Mouse (Mus musculus): ENCODE measurements around the gene Rbfox3. TPM values are rescaled to one million over a fixed set of nuclear protein-coding genes. Genes with fewer than 3 reads are reported as not detected.

Rbfox3 gene
- polyA plus RNA-seq, 1 experiment from 2014 or later, result 1.2 TPM

DNA sequence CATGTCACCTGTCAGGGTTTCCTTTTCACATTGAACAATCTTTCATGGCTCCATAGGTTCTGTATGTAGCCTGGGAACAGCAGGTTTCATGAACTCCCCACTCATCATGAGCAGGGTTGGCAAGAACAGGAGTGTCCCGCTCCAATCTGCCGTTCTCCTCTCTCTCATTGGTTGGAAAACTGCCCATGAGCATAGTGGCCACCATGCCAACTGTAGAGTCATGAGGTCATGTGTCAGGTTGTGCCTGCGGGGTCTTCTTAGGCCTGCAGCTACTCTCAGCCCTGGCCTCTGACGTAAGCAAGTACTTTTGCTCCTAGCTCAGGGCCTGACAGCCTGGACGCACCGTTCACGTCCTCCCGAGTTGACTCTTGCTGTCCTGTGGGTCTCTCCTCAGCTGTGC is 221.1 kb downstream of the Rbfox3 start:
- 77% methylated on average over 8 of the region's 8 CpGs for WGBS
- Histone ChIP-seq H3K9me3 (ENCODE audit: control insufficient read depth) (no peaks in the 10 kb centered on the region), H3K27ac (ENCODE audit: low read depth, low read length) (no peak overlapping the region), H3K9ac (ENCODE audit: low read depth, low read length) (no peak overlapping the region), H3K27me3 (replicated peaks; ENCODE audit: control insufficient read depth, insufficient read depth, low read length) (0 out of 2 replicates have a peak, but pooled peaks cover under 1% of the 10 kb centered on the region), H3K4me2 (replicated peaks; ENCODE audit: low read depth) (no peak overlapping the region), H3K36me3 (ENCODE audit: control insufficient read depth, insufficient read depth) (no peaks in the 10 kb centered on the region), H3K4me1 (replicated peaks; ENCODE audit: control insufficient read depth, insufficient read depth, low read length) (no peaks in the 10 kb centered on the region), H3K4me3 (ENCODE audit: low read depth, low read length) (no peak overlapping the region)
- no peak for ATAC-seq
- no peak for TF ChIP-seq CTCF (IDR thresholded peaks at IDR 0.05; ENCODE audit: low read depth)

DNA sequence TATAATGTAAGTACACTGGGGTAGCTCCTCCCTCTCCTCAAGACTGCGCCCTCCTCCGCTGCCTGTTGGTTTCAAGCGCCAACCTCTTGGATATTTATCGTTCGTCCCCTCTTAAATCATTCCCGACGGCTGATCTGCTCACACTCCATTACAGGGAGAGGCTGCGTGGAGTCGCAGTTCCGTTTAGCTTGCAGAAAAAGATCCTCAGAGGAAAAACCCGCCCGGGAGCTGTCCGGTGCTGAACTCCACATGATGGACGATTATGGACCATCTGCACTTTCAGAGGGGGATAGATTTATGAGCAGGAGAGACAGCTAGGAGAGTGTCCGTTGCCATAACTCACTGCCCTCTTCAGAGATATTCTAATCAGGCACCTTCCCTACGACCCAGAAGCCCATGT is 226.0 kb downstream of the Rbfox3 start:
- no peaks in the 10 kb centered on the region for H3K9me3 ChIP-seq (ENCODE audit: control insufficient read depth)

DNA sequence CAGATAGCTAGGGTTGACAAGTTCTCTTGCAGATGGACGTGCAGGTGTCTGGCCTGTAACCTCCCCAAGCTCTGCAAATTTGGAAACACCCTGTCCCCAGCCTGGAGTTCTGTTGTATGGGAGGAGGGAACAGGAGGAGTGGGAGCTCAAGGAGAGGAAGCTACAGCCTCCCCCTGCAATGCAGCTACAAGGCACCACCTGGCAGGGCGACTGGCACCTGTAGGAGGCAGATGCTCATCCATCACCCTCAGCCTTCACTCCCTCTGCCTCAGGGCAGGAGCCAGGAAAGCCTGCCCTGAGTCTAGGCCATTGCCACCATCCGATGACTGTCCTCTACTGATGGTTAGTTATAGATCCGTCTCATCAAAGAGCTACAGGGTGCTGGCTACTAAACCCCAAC is 226.7 kb downstream of the Rbfox3 start:
- no peaks in the 10 kb centered on the region for H3K36me3 ChIP-seq (ENCODE audit: control insufficient read depth, insufficient read depth)
- H3K4me3 ChIP-seq (ENCODE audit: low read depth, low read length), result no peak overlapping the region
- no peaks in the 10 kb centered on the region for H3K4me1 ChIP-seq (replicated peaks; ENCODE audit: control insufficient read depth, insufficient read depth, low read length)
- no peak overlapping the region for H3K27ac ChIP-seq (ENCODE audit: low read depth, low read length)
- H3K9me3 ChIP-seq (ENCODE audit: control insufficient read depth), result no peaks in the 10 kb centered on the region
- 63% methylated on average over 4 of the region's 4 CpGs for WGBS
- no peak overlapping the region for H3K9ac ChIP-seq (ENCODE audit: low read depth, low read length)
- no peak for ATAC-seq
- TF ChIP-seq CTCF (IDR thresholded peaks at IDR 0.05; ENCODE audit: low read depth), result no peak
- no peak overlapping the region for H3K4me2 ChIP-seq (replicated peaks; ENCODE audit: low read depth)
- H3K27me3 ChIP-seq (replicated peaks; ENCODE audit: control insufficient read depth, insufficient read depth, low read length), result 0 out of 2 replicates have a peak, but pooled peaks cover 3% of the 10 kb centered on the region

More for the DNA sequence above, 226.0 kb downstream of the Rbfox3 start:
- H3K4me2 ChIP-seq (replicated peaks; ENCODE audit: low read depth), result no peak overlapping the region
- H3K9ac ChIP-seq (ENCODE audit: low read depth, low read length), result no peak overlapping the region
- no peak overlapping the region for H3K27ac ChIP-seq (ENCODE audit: low read depth, low read length)
- no peak overlapping the region for H3K4me3 ChIP-seq (ENCODE audit: low read depth, low read length)
- no peaks in the 10 kb centered on the region for H3K36me3 ChIP-seq (ENCODE audit: control insufficient read depth, insufficient read depth)
- no peak for ATAC-seq
- H3K4me1 ChIP-seq (replicated peaks; ENCODE audit: control insufficient read depth, insufficient read depth, low read length), result no peaks in the 10 kb centered on the region
- WGBS, result 3% methylated on average over 16 of the region's 16 CpGs
- 0 out of 2 replicates have a peak, but pooled peaks cover 3% of the 10 kb centered on the region for H3K27me3 ChIP-seq (replicated peaks; ENCODE audit: control insufficient read depth, insufficient read depth, low read length)
- no peak for TF ChIP-seq CTCF (IDR thresholded peaks at IDR 0.05; ENCODE audit: low read depth)

DNA sequence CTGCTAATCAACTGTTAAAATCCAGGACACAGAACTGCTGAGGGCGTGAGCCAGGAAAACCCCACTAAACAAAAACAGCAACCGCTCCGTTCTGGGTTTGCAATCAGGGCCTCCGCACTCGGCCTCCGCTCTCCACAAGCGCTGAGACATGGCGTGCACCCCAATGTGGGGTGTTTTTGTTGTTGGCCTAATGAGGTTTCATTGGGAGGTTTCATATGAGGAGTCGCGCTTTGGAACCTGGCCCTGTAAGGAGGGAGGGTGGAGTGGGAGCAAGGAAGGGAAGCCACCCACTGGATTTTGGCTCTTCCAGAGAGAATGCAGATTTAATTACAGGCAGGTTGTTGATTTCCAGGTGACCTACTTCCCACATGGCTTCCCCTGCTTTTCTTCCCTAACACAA is 230.7 kb downstream of the Rbfox3 start:
- WGBS, result 74% methylated on average over 10 of the region's 10 CpGs
- Histone ChIP-seq H3K27me3 (replicated peaks; ENCODE audit: control insufficient read depth, insufficient read depth, low read length) (0 out of 2 replicates have a peak, but pooled peaks cover 13% of the 10 kb centered on the region), H3K4me3 (ENCODE audit: low read depth, low read length) (no peak overlapping the region), H3K4me2 (replicated peaks; ENCODE audit: low read depth) (no peak overlapping the region), H3K9me3 (ENCODE audit: control insufficient read depth) (no peaks in the 10 kb centered on the region), H3K27ac (ENCODE audit: low read depth, low read length) (no peak overlapping the region), H3K9ac (ENCODE audit: low read depth, low read length) (no peak overlapping the region), H3K36me3 (ENCODE audit: control insufficient read depth, insufficient read depth) (no peaks in the 10 kb centered on the region), H3K4me1 (replicated peaks; ENCODE audit: control insufficient read depth, insufficient read depth, low read length) (no peaks in the 10 kb centered on the region)
- ATAC-seq, result no peak
- TF ChIP-seq CTCF (IDR thresholded peaks at IDR 0.05; ENCODE audit: low read depth), result no peak

DNA sequence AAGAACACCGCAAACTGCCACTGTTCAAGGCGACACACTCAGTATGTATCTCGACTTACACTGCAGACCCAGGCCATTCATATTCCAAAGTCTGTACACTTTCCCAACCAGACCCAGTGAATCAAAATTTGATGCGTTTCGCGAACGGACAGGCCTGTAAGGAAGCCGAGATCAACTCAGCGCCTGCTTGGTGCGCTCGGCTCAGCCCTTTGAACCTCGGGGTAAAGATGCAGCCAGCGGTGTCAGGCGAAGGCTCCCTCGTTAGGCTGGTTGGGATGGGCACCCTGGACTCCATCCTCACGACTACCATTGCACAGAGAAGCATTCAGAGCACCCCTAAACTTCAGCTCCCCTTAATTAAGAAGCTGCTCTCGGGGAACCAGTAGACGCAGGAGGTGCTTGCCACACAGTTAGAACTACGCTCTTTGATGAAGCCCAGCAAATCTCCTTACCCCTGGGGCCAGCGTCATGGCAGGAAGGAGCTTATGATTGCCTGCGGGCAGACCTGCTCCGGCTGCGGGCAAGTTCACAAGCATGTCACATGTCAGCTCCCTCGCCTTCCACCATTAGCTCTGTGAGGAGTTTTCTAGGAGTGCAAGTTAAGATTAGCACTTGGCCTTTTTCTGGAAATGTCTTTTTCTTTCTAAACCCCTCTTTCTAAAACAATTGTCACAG is 231.5 kb downstream of the Rbfox3 start:
- no peaks in the 10 kb centered on the region for H3K36me3 ChIP-seq (ENCODE audit: control insufficient read depth, insufficient read depth)
- no peak for ATAC-seq
- no peak overlapping the region for H3K27ac ChIP-seq (ENCODE audit: low read depth, low read length)
- no peaks in the 10 kb centered on the region for H3K4me1 ChIP-seq (replicated peaks; ENCODE audit: control insufficient read depth, insufficient read depth, low read length)
- no peak overlapping the region for H3K4me2 ChIP-seq (replicated peaks; ENCODE audit: low read depth)
- 74% methylated on average over 24 of the region's 24 CpGs for WGBS
- TF ChIP-seq CTCF (IDR thresholded peaks at IDR 0.05; ENCODE audit: low read depth), result no peak
- no peaks in the 10 kb centered on the region for H3K9me3 ChIP-seq (ENCODE audit: control insufficient read depth)
- H3K27me3 ChIP-seq (replicated peaks; ENCODE audit: control insufficient read depth, insufficient read depth, low read length), result 0 out of 2 replicates have a peak, but pooled peaks cover 10% of the 10 kb centered on the region
- H3K9ac ChIP-seq (ENCODE audit: low read depth, low read length), result no peak overlapping the region
- H3K4me3 ChIP-seq (ENCODE audit: low read depth, low read length), result no peak overlapping the region

DNA sequence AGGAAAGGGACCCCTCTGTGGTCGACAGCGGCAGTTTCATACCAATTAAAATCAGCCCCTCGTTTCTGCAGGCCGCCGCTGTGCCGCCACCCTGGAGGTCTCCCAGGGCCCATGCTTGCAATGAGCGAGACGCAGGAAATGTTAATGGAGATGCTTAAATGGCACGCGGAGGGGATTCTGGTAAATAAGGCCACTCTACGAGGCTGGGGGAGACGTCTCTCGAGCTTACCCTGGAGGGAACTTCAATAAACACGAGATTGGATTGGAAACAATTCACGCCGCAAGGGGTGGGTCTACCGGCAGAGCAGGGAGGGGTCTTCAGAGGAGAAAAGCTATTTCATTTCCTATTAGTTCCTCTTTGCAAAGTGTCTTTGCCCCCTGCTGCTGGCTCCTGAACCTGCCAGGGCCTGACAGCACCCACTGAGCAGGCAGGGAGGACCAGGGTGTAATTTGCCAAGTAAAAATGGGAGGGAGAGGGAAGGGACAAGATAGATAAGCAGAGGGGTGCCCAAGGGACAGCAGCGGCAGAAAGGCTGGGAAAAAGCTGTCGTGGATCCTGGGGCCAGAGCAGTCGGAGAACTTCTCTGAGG is 232.8 kb downstream of the Rbfox3 start:
- no peak overlapping the region for H3K4me3 ChIP-seq (ENCODE audit: low read depth, low read length)
- no peak for TF ChIP-seq CTCF (IDR thresholded peaks at IDR 0.05; ENCODE audit: low read depth)
- H3K4me2 ChIP-seq (replicated peaks; ENCODE audit: low read depth), result no peak overlapping the region
- H3K27ac ChIP-seq (ENCODE audit: low read depth, low read length), result no peak overlapping the region
- no peaks in the 10 kb centered on the region for H3K9me3 ChIP-seq (ENCODE audit: control insufficient read depth)
- ATAC-seq, result no peak
- no peaks in the 10 kb centered on the region for H3K36me3 ChIP-seq (ENCODE audit: control insufficient read depth, insufficient read depth)
- 30% methylated on average over 20 of the region's 20 CpGs for WGBS
- H3K27me3 ChIP-seq (replicated peaks; ENCODE audit: control insufficient read depth, insufficient read depth, low read length), result 0 out of 2 replicates have a peak, but pooled peaks cover 10% of the 10 kb centered on the region
- no peak overlapping the region for H3K9ac ChIP-seq (ENCODE audit: low read depth, low read length)
- H3K4me1 ChIP-seq (replicated peaks; ENCODE audit: control insufficient read depth, insufficient read depth, low read length), result no peaks in the 10 kb centered on the region

Measured in intestine, postnatal 0 days (tissue).